Mouse (Mus musculus): ENCODE measurements at regions not wholly inside any gene's neighbourhood (a gene's known extent, or its start where the extent isn't known, plus 50 kb on each side); places are given as distances from the start of the nearest gene placed in this dataset.

- TF ChIP-seq CTCF (IDR thresholded peaks at IDR 0.05; ENCODE audit: low read depth, low read length) (no peak), POLR2AphosphoS5 (IDR thresholded peaks at IDR 0.05; ENCODE audit: insufficient replicate concordance, low read depth, low read length) (no peak), GATA1 (IDR thresholded peaks at IDR 0.05; ENCODE audit: borderline replicate concordance, low read length) (no peak), GATA2 (IDR thresholded peaks at IDR 0.05; ENCODE audit: borderline replicate concordance, low read depth, low read length) (no peak), TAL1 (conservative IDR thresholded peaks at IDR 0.05; ENCODE audit: low read depth, low read length) (no peak)
These were observed 171.3 kb upstream of the Slc24a2 start for GRCm38 (mm10) chr4:87401316-87402172.

All from G1E (cell line).